Mouse (Mus musculus) G1E-ER4 (cell line): ENCODE measurements around the gene Gm49380. TPM values are rescaled to one million over a fixed set of nuclear protein-coding genes. Genes with fewer than 3 reads are reported as not detected.

Experiments
- GATA1 ChIP-seq: IDR thresholded peaks from one replicate; pipeline ENCODE4 v1.8.0; 2012; ENCODE audit warnings: low read length, inconsistent platforms
- polyA plus RNA-seq: library from polyadenylated mRNA; stranded (reverse); fragments of >175 nt; gene quantifications from 2 replicates; pipeline ENCODE4 v1.2.3, GENCODE M21; 2012

Gm49380 gene
- polyA plus RNA-seq, 1 experiment = not detected

GRCm38 (mm10) chr9:44085741-44086665 lies 27.3 kb downstream of the Gm49380 start:
- TF ChIP-seq GATA1 = no peak

- TF ChIP-seq GATA1 = no peak
Measured at GRCm38 (mm10) chr9:44085276-44085675, 28.0 kb downstream of the Gm49380 start.

DNA sequence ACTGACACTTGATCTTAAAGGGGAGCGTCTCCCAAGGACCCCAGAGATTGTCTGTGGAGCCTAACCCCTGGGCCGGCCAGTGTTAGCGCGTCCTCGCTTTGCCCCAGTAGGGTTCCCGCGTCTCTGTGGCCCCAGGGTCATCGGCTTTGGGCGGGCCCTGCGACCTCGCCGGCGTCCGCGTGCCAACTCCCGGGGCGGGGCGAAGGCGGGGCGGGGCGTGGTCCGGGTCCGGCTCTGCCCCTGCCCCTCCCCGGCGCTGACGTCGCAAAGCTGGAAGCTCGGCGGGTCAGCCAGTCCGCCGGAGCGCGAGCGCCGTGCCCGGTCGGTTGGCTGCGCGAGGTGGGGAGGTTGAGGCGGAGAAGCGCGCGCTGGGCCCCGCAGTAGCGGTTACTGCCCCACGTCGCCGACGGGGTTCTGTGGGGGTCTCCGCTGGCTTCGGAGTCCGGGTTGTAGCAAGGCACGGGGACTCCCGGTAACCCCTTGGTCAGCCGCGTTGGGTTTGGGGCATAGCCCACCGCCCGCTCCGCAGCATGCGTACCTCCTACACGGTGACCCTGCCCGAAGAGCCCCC lies 28.6 kb downstream of the Gm49380 start:
- TF ChIP-seq GATA1 = no peak

DNA sequence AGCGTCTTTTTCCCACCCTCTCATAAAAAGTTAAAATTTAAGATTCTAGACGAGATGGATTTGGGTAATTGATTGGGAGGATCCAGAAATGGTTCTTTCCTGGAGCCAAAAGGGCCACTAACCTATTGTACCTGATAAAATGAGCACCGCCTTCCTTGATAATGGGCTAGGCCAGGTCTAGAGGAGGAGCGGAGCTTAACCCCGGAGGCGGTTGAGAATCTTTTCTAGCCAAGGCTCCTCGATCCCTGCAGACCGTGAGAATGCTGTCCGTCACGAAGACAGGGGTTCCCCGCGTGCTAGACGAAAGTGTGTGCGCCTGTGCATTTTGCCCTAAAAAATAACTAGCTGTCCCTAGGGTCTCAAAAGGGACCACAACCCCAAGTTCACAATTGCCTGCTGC lies 29.1 kb downstream of the Gm49380 start:
- TF ChIP-seq GATA1 = no peak

DNA sequence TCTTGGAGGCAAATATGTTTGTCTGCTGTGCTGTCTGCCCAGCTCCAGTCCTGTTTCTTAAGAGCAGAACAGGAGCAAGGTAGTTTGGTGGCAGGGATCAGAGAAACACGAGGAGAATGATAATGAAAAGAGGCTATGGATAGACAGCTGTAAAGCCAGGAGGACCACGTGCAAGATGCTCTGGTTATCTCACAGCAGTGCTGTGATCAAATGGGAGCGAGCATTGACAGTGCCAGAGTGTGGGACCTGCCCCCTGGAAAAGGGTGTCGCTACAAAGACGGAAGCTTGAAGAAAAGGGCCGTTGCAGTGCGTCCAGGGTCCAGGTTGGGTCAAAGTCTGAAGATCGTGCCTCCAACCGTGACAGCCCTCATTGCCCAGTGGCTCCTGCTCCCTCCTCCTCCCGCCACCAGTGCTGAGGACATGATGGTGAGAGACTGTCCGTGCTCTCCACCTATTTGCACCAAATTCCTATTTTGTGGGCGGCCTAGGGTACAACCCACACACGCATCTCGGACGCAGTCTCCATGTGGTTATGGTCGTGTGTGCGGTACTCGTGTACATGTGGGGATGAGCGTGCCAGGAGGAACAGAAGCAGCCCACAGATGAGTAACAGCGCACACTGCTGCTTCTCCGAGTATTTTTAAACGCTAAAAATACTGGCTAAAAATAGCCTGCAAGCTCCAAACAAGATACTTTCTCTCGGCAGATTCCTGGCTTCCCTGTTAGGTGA lies 29.7 kb downstream of the Gm49380 start:
- no peak for TF ChIP-seq GATA1

DNA sequence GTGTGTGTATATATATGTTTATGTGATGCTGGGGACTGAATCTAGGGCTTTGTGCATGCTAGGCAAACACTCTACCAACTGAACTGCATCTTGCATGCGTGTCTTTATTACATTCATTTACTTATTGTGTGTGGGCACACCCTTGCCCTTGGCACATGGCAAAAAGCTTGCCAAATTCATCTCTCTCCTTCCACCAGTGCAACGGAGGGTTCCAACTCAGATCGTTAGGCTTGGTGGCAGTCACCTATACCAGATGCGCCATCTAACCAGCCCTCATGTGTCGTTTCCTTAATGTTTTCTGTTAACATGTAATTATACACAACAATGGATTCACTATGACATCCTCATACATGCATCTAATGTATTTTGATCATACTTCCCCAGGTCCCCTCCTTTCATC lies 31.0 kb downstream of the Gm49380 start:
- no peak for TF ChIP-seq GATA1

GRCm38 (mm10) chr9:44081581-44081980 lies 31.7 kb downstream of the Gm49380 start:
- no peak for TF ChIP-seq GATA1

GRCm38 (mm10) chr9:44080953-44081352 lies 32.3 kb downstream of the Gm49380 start:
- no peak for TF ChIP-seq GATA1

DNA sequence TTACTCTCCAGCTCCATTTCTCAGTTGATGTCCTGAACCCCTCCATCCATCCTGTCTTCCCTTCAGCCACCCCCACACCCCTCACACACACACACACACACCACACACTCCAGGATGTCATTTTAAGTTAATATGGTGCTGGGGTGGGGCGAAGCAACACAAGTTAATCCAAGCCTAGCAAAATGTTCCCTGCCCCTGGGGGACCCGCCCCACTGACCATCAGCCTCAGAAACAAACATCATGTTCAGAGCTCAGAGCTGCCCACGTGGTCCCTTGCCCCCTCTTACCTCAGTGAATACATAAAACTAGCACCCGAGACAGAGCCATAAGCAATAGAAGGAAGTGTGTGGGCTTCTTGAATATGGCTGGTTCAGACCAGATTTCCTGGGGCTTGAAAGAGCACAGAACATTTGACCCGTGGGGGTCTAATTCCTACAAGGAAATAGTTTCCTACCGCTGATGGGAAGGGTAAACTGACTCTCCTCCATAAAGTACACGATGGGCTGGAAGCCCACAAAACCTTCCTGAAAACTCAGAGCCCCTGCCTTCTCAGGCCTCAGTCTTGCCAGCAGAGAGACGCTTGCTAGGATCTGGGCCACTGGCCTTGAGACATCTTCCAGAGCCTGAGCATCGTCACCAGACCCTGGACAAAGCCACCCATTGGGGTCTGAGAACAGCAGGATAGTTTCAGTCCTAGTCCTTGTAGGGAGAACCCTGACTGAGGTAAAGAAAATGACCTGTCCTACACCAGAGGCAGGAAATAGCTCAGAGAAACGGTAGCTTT lies 33.1 kb downstream of the Gm49380 start:
- TF ChIP-seq GATA1 = no peak

GRCm38 (mm10) chr9:44078955-44079756 lies 34.1 kb downstream of the Gm49380 start:
- TF ChIP-seq GATA1 = no peak

- no peak for TF ChIP-seq GATA1
Measured at GRCm38 (mm10) chr9:44078136-44078797, 35.0 kb downstream of the Gm49380 start.

DNA sequence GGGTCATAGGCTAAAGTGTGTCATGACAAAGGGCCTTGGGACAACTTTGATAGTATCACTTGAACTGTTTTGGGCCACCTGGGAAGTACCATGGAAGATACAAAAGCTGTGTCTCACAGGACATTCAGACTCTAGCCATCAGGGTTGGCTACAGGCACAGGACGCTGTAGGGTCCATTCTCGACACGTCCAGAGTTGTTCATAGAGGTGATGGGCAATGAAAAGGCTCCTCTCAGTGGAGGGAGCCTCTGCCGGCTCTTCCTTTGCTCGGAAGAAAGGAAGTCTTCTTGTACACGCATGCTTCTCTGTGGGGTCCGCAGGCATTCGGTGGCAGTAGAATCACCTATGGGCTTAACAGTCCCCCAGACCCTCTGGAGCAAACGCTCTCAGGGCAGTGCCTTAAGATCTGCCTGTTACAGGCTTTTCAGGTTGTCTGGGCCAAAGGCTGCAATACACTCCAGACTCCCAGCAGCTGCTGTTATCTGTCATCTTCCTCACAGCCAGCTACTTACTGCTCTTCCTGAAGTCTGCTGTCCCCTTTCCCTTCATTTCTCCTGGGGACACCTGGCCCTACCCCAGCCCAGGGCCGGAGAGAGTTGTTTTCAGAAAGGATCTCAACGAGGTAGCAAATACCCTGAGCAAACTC lies 35.9 kb downstream of the Gm49380 start:
- no peak for TF ChIP-seq GATA1

- no peak for TF ChIP-seq GATA1
Measured at GRCm38 (mm10) chr9:44076764-44077120, 36.6 kb downstream of the Gm49380 start.
